ENCODE assay signal across 8 mouse cellular contexts in genomic region chr15:27935772-27936746, GRCm38 (mm10).
DNase-seq lines count a peak whose midpoint lies in the region; ATAC-seq and TF ChIP-seq lines count a peak whose summit lies in the region.

No protein-coding gene starts in this region.

- no peaks in the 10 kb centered on the region for H3K36me3 ChIP-seq in limb, embryonic 10.5 days
- no peaks in the 10 kb centered on the region for H3K36me3 ChIP-seq in neural tube, embryonic 14.5 days (ENCODE audit: control insufficient read depth, insufficient read depth, low read length)

- H3K9me3 ChIP-seq in limb, embryonic 10.5 days (replicated peaks), result no peaks in the 10 kb centered on the region
- no peaks in the 10 kb centered on the region for H3K9me3 ChIP-seq in neural tube, embryonic 14.5 days (ENCODE audit: control insufficient read depth, low read length)

- no peak for TF ChIP-seq CTCF in layer of hippocampus, adult 2 months (conservative IDR thresholded peaks at IDR 0.05)
- TF ChIP-seq CTCF in lung, adult 2 months (IDR thresholded peaks at IDR 0.05; ENCODE audit: insufficient read depth, low read length), result no peak

- 51% methylated on average over 12 of the region's 12 CpGs for WGBS in limb, embryonic 10.5 days
- WGBS in neural tube, embryonic 14.5 days, result 68% methylated on average over 12 of the region's 12 CpGs
- WGBS in lung, adult 2 months, result 83% methylated on average over 12 of the region's 12 CpGs

- H3K27ac ChIP-seq in layer of hippocampus, adult 2 months, result peak overlapping the region; percentile 90
- 0 out of 2 replicates have a peak overlapping the region, but pooled peaks have one; percentile 28 for H3K27ac ChIP-seq in limb, embryonic 10.5 days
- peak overlapping the region; percentile 93 for H3K27ac ChIP-seq in neural tube, embryonic 14.5 days (ENCODE audit: low read depth, low read length)

- peaks cover 53% of the 10 kb centered on the region for H3K4me1 ChIP-seq in limb, embryonic 10.5 days
- H3K4me1 ChIP-seq in neural tube, embryonic 14.5 days (ENCODE audit: control insufficient read depth, insufficient read depth, low read length), result peaks cover 41% of the 10 kb centered on the region
- peaks cover 15% of the 10 kb centered on the region for H3K4me1 ChIP-seq in lung, adult 2 months (ENCODE audit: control insufficient read depth, insufficient read depth, low read length)

- no peaks in the 10 kb centered on the region; the same call in 1 of the 2 replicates for H3K27me3 ChIP-seq in limb, embryonic 10.5 days (ENCODE audit: low read depth, poor library complexity, severe bottlenecking)
- H3K27me3 ChIP-seq in neural tube, embryonic 14.5 days (ENCODE audit: control insufficient read depth, insufficient read depth, low read length), result no peaks in the 10 kb centered on the region

- no peak for DNase-seq in layer of hippocampus, adult 2 months (ENCODE audit: low spot score in 2 of 2)
- DNase-seq in layer of hippocampus, postnatal 36 days, result no peak
- DNase-seq in fibroblast of lung, adult 2 months (ENCODE audit: low read depth), result peak; percentile 46
- DNase-seq in limb, embryonic 10.5 days (ENCODE audit: low spot score), result peak; percentile 73
- DNase-seq in urinary bladder, postnatal 4 days (ENCODE audit: low spot score in 2 of 2), result no peak
- no peak for DNase-seq in gastrocnemius, postnatal 25 days
- no peak for DNase-seq in lung, adult 2 months

- peak overlapping the region; percentile 61; the same call in 1 of the 2 replicates for H3K4me2 ChIP-seq in neural tube, embryonic 14.5 days (ENCODE audit: low read depth, low read length)

- no peak for TF ChIP-seq POLR2A in lung, adult 2 months (IDR thresholded peaks at IDR 0.05; ENCODE audit: borderline replicate concordance, extremely low read depth, low read depth, low read length)

- peak overlapping the region; percentile 65 for H3K9ac ChIP-seq in neural tube, embryonic 14.5 days (replicated peaks; ENCODE audit: low read depth, low read length)

- ATAC-seq in neural tube, embryonic 14.5 days (ENCODE audit: low read depth), result no peak

- H3K4me3 ChIP-seq in layer of hippocampus, adult 2 months, result no peak overlapping the region
- no peak overlapping the region for H3K4me3 ChIP-seq in limb, embryonic 10.5 days
- H3K4me3 ChIP-seq in neural tube, embryonic 14.5 days (ENCODE audit: low read depth, low read length), result no peak overlapping the region
- no peak overlapping the region for H3K4me3 ChIP-seq in lung, adult 2 months (replicated peaks; ENCODE audit: extremely low read depth, low read depth, low read length)

Comparison
In these comparisons a context has a peak if more than half of its experiments do, and no peak if none do; other contexts are left out.
1. DNase-seq: peak in fibroblast of lung, adult 2 months (single experiment) and limb, embryonic 10.5 days (single experiment); none in layer of hippocampus, adult 2 months (0 of 2), layer of hippocampus, postnatal 36 days (0 of 2), urinary bladder, postnatal 4 days (0 of 2), gastrocnemius, postnatal 25 days (single experiment) and lung, adult 2 months (single experiment).
2. H3K27ac ChIP-seq: peak in every context shown above with its lines; median percentile 93 in neural tube, embryonic 14.5 days; 90 in layer of hippocampus, adult 2 months; 28 in limb, embryonic 10.5 days.